Comparison of ENCODE assay signal across 8 mouse cellular contexts in genomic region chr1:91179533-91180173, GRCm38 (mm10). TPM values are rescaled to one million over a fixed set of nuclear protein-coding genes. Genes with fewer than 3 reads are reported as not detected.
A peak's percentile ranks its signal among the peaks of the same experiment; 100 is the strongest.
DNase-seq lines count a peak whose midpoint lies in the region; ATAC-seq and TF ChIP-seq lines count a peak whose summit lies in the region.

TSS of gene Ramp1 (plus strand) at chr1:91179822.

- H3K27ac ChIP-seq in forebrain, embryonic 15.5 days (replicated peaks): no peak within 1 kb of the TSS
- no peak within 1 kb of the TSS for H3K27ac ChIP-seq in hindbrain, embryonic 12.5 days
- no peak within 1 kb of the TSS for H3K27ac ChIP-seq in macrophage

- TF ChIP-seq CTCF in E14TG2a.4 (conservative IDR thresholded peaks at IDR 0.05; ENCODE audit: low read length): no peak

- peak; percentile 23; the same call in 1 of the 2 replicates for ATAC-seq in forebrain, embryonic 15.5 days (replicated peaks)
- peak; percentile 32; the same call in 1 of the 2 replicates for ATAC-seq in hindbrain, embryonic 12.5 days (ENCODE audit: low FRiP score)

- intact Hi-C loops in left cerebral cortex, postnatal 14 days (cut with DNase I): loop anchor here (1.0 kb wide), 2 partner anchors 32 to 60 kb away; no protein-coding TSS in a partner anchor

- peaks cover 42% of the 10 kb centered on the region for H3K27me3 ChIP-seq in E14TG2a.4 (ENCODE audit: insufficient read depth, low read length)
- H3K27me3 ChIP-seq in forebrain, embryonic 15.5 days: peaks cover 21% of the 10 kb centered on the region
- peaks cover 30% of the 10 kb centered on the region for H3K27me3 ChIP-seq in hindbrain, embryonic 12.5 days

- H3K79me2 ChIP-seq in macrophage (ENCODE audit: inconsistent target): no peaks in the 10 kb centered on the region; the same call in 1 of the 2 replicates

- peak; percentile 58 for DNase-seq in adrenal gland, postnatal 10 days
- DNase-seq in left cerebral cortex, postnatal 14 days (ENCODE audit: low spot score in 2 of 2): peak; percentile 43 to 61
- DNase-seq in right cerebral cortex, adult 2 months (ENCODE audit: low spot score in 2 of 2): peak; percentile 55 to 63
- DNase-seq in MN1 (ENCODE audit: low spot score): no peak

- H3K4me1 ChIP-seq in E14TG2a.4 (replicated peaks; ENCODE audit: low read depth, low read length): peaks cover 10% of the 10 kb centered on the region
- peaks cover 10% of the 10 kb centered on the region for H3K4me1 ChIP-seq in forebrain, embryonic 15.5 days
- H3K4me1 ChIP-seq in hindbrain, embryonic 12.5 days: peaks cover 15% of the 10 kb centered on the region

- 5% methylated on average over 37 of the region's 37 CpGs for WGBS in forebrain, embryonic 15.5 days
- 4% methylated on average over 37 of the region's 37 CpGs for WGBS in hindbrain, embryonic 12.5 days
- WGBS in macrophage (ENCODE audit: missing documents): 2% methylated on average over 36 of the region's 37 CpGs

- H3K9me3 ChIP-seq in E14TG2a.4 (ENCODE audit: low read length): no peaks in the 10 kb centered on the region
- no peaks in the 10 kb centered on the region for H3K9me3 ChIP-seq in forebrain, embryonic 15.5 days
- no peaks in the 10 kb centered on the region for H3K9me3 ChIP-seq in hindbrain, embryonic 12.5 days (replicated peaks)

- H3K9ac ChIP-seq in forebrain, embryonic 15.5 days (replicated peaks): peak within 1 kb of the TSS; percentile 51
- peak within 1 kb of the TSS; percentile 62 for H3K9ac ChIP-seq in hindbrain, embryonic 12.5 days

- H3K4me3 ChIP-seq in E14TG2a.4 (replicated peaks; ENCODE audit: low read length) (peak within 1 kb of the TSS; percentile 74), macrophage (ENCODE audit: inconsistent target) (peak within 1 kb of the TSS; percentile 7; the same call in 1 of the 2 replicates)
- peak within 1 kb of the TSS; percentile 39 for H3K4me3 ChIP-seq in forebrain, embryonic 15.5 days
- peak within 1 kb of the TSS; percentile 40 for H3K4me3 ChIP-seq in hindbrain, embryonic 12.5 days

- H3K4me2 ChIP-seq in forebrain, embryonic 15.5 days (replicated peaks): peak within 1 kb of the TSS; percentile 73
- peak within 1 kb of the TSS; percentile 83 for H3K4me2 ChIP-seq in hindbrain, embryonic 12.5 days (replicated peaks)

- H3K36me3 ChIP-seq in E14TG2a.4 (ENCODE audit: insufficient read depth, low read length) (no peaks in the 10 kb centered on the region), macrophage (ENCODE audit: inconsistent target) (no peaks in the 10 kb centered on the region)
- no peaks in the 10 kb centered on the region for H3K36me3 ChIP-seq in forebrain, embryonic 15.5 days
- no peaks in the 10 kb centered on the region for H3K36me3 ChIP-seq in hindbrain, embryonic 12.5 days

RNA-seq across cellular contexts. Expression of gene Ramp1, which starts in this region (rescaled TPM):
- total RNA-seq in adrenal gland, postnatal 10 days (2021): 10 to 100 TPM in 1 of 2 experiments, 1 to 10 TPM in 1; 8.3 to 11.3 TPM
- 3.2 and 3.3 TPM in 2 replicates for polyA plus RNA-seq in forebrain, embryonic 15.5 days (2015; fragmentation: Nextera tagmentation; extraction: Ambion mirVana)
- 0.91 and 1.1 TPM in 2 replicates for polyA plus RNA-seq in hindbrain, embryonic 12.5 days (2016; fragmentation: Nextera tagmentation; extraction: Ambion mirVana)
- 10 to 100 TPM; 48.3 to 48.8 TPM for total RNA-seq in left cerebral cortex, postnatal 14 days (2021)
- total RNA-seq in macrophage (2018; cell fraction: chromatin; rRNA removed): 1 to 10 TPM in 4 of 26 experiments, under 1 TPM in 6, not detected in 16; 0.32 to 3.0 (median 0.64) TPM
- 1 to 10 TPM in 13 of 26 experiments, under 1 TPM in 13; 0.39 to 7.6 (median 2.0) TPM for total RNA-seq in macrophage (2018; cell fraction: cytosol; rRNA removed)
- total RNA-seq in macrophage (2018; cell fraction: nucleus; rRNA removed): 1 to 10 TPM in 9 of 26 experiments, under 1 TPM in 11, not detected in 6; 0.17 to 4.2 (median 0.90) TPM
- polyA plus RNA-seq in macrophage (2018): 1.4 to 9.6 TPM (median 1.5 TPM) in 3 replicates

Comparison
In these comparisons a context has a peak if more than half of its experiments do, and no peak if none do; other contexts are left out.
1. H3K4me3 ChIP-seq: peak in every context shown above with its lines; median percentile 74 in E14TG2a.4; 40 in hindbrain, embryonic 12.5 days; 39 in forebrain, embryonic 15.5 days; 7 in macrophage.